Mouse (Mus musculus) T-helper 2 cell (primary cell): ENCODE data around the gene Hoxa5.

Experiments
- in situ Hi-C: fragments of 300-600 bp; cut with MboI, MseI; formaldehyde crosslinking; loops from one replicate; pipeline ENCODE4 v1.15.1; 2025; ENCODE audit warnings: high pct_unique_total_duplicates

Hoxa5 gene

GRCm38 (mm10) chr6:52152226-52153193 lies 51.9 kb downstream of the Hoxa5 start:
- in situ Hi-C loops: loop anchor here (10.0 kb wide), 1 partner anchor 138 kb away; the partner anchor contains the start of gene Skap2
